Mouse (Mus musculus): Measurements from ENCODE around the gene Zfp62. TPM values are rescaled to one million over a fixed set of nuclear protein-coding genes. Genes with fewer than 3 reads are reported as not detected.

The Zfp62 gene
- polyA plus RNA-seq, 1 experiment from 2014 or later: 42.8 TPM

- Histone ChIP-seq H3K27me3 (ENCODE audit: insufficient read depth, low read length) (no peaks in the 10 kb centered on the region), H3K9ac (no peak overlapping the region), H3K4me1 (ENCODE audit: insufficient read depth) (no peaks in the 10 kb centered on the region), H3K9me3 (ENCODE audit: low read depth, low read length) (no peaks in the 10 kb centered on the region), H3K36me3 (ENCODE audit: insufficient read depth) (no peaks in the 10 kb centered on the region), H3K4me2 (no peak overlapping the region), H3K27ac (ENCODE audit: low read depth) (peak overlapping the region; percentile 50; the same call in 1 of the 2 replicates), H3K4me3 (ENCODE audit: low read depth, low read length) (no peak overlapping the region)
- WGBS: 72% methylated on average over 7 of the region's 7 CpGs
- TF ChIP-seq CTCF (IDR thresholded peaks at IDR 0.05; ENCODE audit: low read depth): no peak
- DNase-seq (peak; percentile 28), ATAC-seq (ENCODE audit: insufficient read depth) (no peak)
Observed at GRCm38 (mm10) chr11:49195819-49196322, 7.2 kb upstream of the Zfp62 start.

GRCm38 (mm10) chr11:49200666-49201065 lies 2.4 kb upstream of the Zfp62 start:
- H3K4me3 ChIP-seq (ENCODE audit: low read depth, low read length): no peak overlapping the region
- H3K36me3 ChIP-seq (ENCODE audit: insufficient read depth): no peaks in the 10 kb centered on the region
- H3K4me2 ChIP-seq: no peak overlapping the region
- H3K9me3 ChIP-seq (ENCODE audit: low read depth, low read length): no peaks in the 10 kb centered on the region
- no peak for ATAC-seq (ENCODE audit: insufficient read depth)
- H3K27me3 ChIP-seq (ENCODE audit: insufficient read depth, low read length): no peaks in the 10 kb centered on the region
- H3K4me1 ChIP-seq (ENCODE audit: insufficient read depth): peaks cover 11% of the 10 kb centered on the region; the same call in 1 of the 2 replicates
- H3K9ac ChIP-seq: no peak overlapping the region
- H3K27ac ChIP-seq (ENCODE audit: low read depth): no peak overlapping the region
- DNase-seq: no peak
- TF ChIP-seq CTCF (IDR thresholded peaks at IDR 0.05; ENCODE audit: low read depth): no peak

GRCm38 (mm10) chr11:49201142-49201541 lies 1.9 kb upstream of the Zfp62 start:
- ATAC-seq (ENCODE audit: insufficient read depth): no peak
- no peak for TF ChIP-seq CTCF (IDR thresholded peaks at IDR 0.05; ENCODE audit: low read depth)
- H3K4me2 ChIP-seq: no peak overlapping the region
- H3K27ac ChIP-seq (ENCODE audit: low read depth): no peak overlapping the region
- H3K9ac ChIP-seq: no peak overlapping the region
- H3K4me1 ChIP-seq (ENCODE audit: insufficient read depth): peaks cover 11% of the 10 kb centered on the region; the same call in 1 of the 2 replicates
- no peaks in the 10 kb centered on the region for H3K27me3 ChIP-seq (ENCODE audit: insufficient read depth, low read length)
- DNase-seq: no peak
- no peaks in the 10 kb centered on the region for H3K36me3 ChIP-seq (ENCODE audit: insufficient read depth)
- no peaks in the 10 kb centered on the region for H3K9me3 ChIP-seq (ENCODE audit: low read depth, low read length)
- no peak overlapping the region for H3K4me3 ChIP-seq (ENCODE audit: low read depth, low read length)

GRCm38 (mm10) chr11:49202071-49202470 lies 1.0 kb upstream of the Zfp62 start:
- ATAC-seq (ENCODE audit: insufficient read depth): no peak
- Histone ChIP-seq H3K9me3 (ENCODE audit: low read depth, low read length) (no peaks in the 10 kb centered on the region), H3K27ac (ENCODE audit: low read depth) (peak overlapping the region; percentile 99), H3K27me3 (ENCODE audit: insufficient read depth, low read length) (no peaks in the 10 kb centered on the region), H3K4me3 (ENCODE audit: low read depth, low read length) (peak overlapping the region; percentile 81), H3K9ac (peak overlapping the region; percentile 99), H3K4me1 (ENCODE audit: insufficient read depth) (peaks cover 11% of the 10 kb centered on the region; the same call in 1 of the 2 replicates), H3K36me3 (ENCODE audit: insufficient read depth) (peaks cover 9% of the 10 kb centered on the region; the same call in 1 of the 2 replicates), H3K4me2 (peak overlapping the region; percentile 91)
- TF ChIP-seq CTCF (IDR thresholded peaks at IDR 0.05; ENCODE audit: low read depth): no peak
- peak; percentile 8 for DNase-seq
- 61% methylated on average over 2 of the region's 2 CpGs for WGBS

- DNase-seq (peak; percentile 55), ATAC-seq (ENCODE audit: insufficient read depth) (peak; percentile 29)
- 3% methylated on average over 10 of the region's 10 CpGs for WGBS
- no peaks in the 10 kb centered on the region for H3K27me3 ChIP-seq (ENCODE audit: insufficient read depth, low read length)
- peak overlapping the region; percentile 99 for H3K9ac ChIP-seq
- H3K9me3 ChIP-seq (ENCODE audit: low read depth, low read length): no peaks in the 10 kb centered on the region
- peaks cover 11% of the 10 kb centered on the region; the same call in 1 of the 2 replicates for H3K4me1 ChIP-seq (ENCODE audit: insufficient read depth)
- H3K4me3 ChIP-seq (ENCODE audit: low read depth, low read length): peak overlapping the region; percentile 81
- peak overlapping the region; percentile 99 for H3K27ac ChIP-seq (ENCODE audit: low read depth)
- peaks cover 13% of the 10 kb centered on the region; the same call in 1 of the 2 replicates for H3K36me3 ChIP-seq (ENCODE audit: insufficient read depth)
- peak overlapping the region; percentile 91 for H3K4me2 ChIP-seq
- TF ChIP-seq CTCF (IDR thresholded peaks at IDR 0.05; ENCODE audit: low read depth): no peak
Observed at GRCm38 (mm10) chr11:49202523-49203061, 500 bp upstream of the Zfp62 start.

GRCm38 (mm10) chr11:49203771-49204497 lies 842 bp downstream of the Zfp62 start:
- peaks cover 11% of the 10 kb centered on the region; the same call in 1 of the 2 replicates for H3K4me1 ChIP-seq (ENCODE audit: insufficient read depth)
- peaks cover 13% of the 10 kb centered on the region; the same call in 1 of the 2 replicates for H3K36me3 ChIP-seq (ENCODE audit: insufficient read depth)
- H3K4me3 ChIP-seq (ENCODE audit: low read depth, low read length): peak overlapping the region; percentile 81
- peak; percentile 75 for ATAC-seq (ENCODE audit: insufficient read depth)
- peak overlapping the region; percentile 91 for H3K4me2 ChIP-seq
- TF ChIP-seq CTCF (IDR thresholded peaks at IDR 0.05; ENCODE audit: low read depth): no peak
- WGBS: under 1% methylated on average over 24 of the region's 24 CpGs
- peak overlapping the region; percentile 99 for H3K9ac ChIP-seq
- DNase-seq: peak; percentile 66
- H3K27ac ChIP-seq (ENCODE audit: low read depth): peak overlapping the region; percentile 99
- no peaks in the 10 kb centered on the region for H3K27me3 ChIP-seq (ENCODE audit: insufficient read depth, low read length)
- no peaks in the 10 kb centered on the region for H3K9me3 ChIP-seq (ENCODE audit: low read depth, low read length)

- Histone ChIP-seq H3K4me3 (ENCODE audit: low read depth, low read length) (peak overlapping the region; percentile 81; the same call in 1 of the 2 replicates), H3K9me3 (ENCODE audit: low read depth, low read length) (no peaks in the 10 kb centered on the region), H3K4me1 (ENCODE audit: insufficient read depth) (peaks cover 11% of the 10 kb centered on the region; the same call in 1 of the 2 replicates), H3K4me2 (peak overlapping the region; percentile 91), H3K36me3 (ENCODE audit: insufficient read depth) (peaks cover 13% of the 10 kb centered on the region; the same call in 1 of the 2 replicates), H3K9ac (no peak overlapping the region), H3K27ac (ENCODE audit: low read depth) (no peak overlapping the region), H3K27me3 (ENCODE audit: insufficient read depth, low read length) (no peaks in the 10 kb centered on the region)
- WGBS: 62% methylated on average over 6 of the region's 6 CpGs
- no peak for TF ChIP-seq CTCF (IDR thresholded peaks at IDR 0.05; ENCODE audit: low read depth)
- DNase-seq (no peak), ATAC-seq (ENCODE audit: insufficient read depth) (no peak)
Observed at GRCm38 (mm10) chr11:49205080-49205590, 2.0 kb downstream of the Zfp62 start.

Data from lung, embryonic 14.5 days (tissue).